Mouse (Mus musculus): ENCODE data around the gene Gm11595. TPM values are rescaled to one million over a fixed set of nuclear protein-coding genes. Genes with fewer than 3 reads are reported as not detected.
"Not testable (repeated sequence)": the region's sequence is repeated elsewhere in the genome, so short reads cannot be mapped to it uniquely, and the experiment has no call there.

The Gm11595 gene
- total RNA-seq (2015; ENCODE audit: low replicate concordance) = not detected in 2 replicates
- total RNA-seq (2017; ENCODE audit: low replicate concordance) = not detected in 2 replicates

- ATAC-seq (replicated peaks; ENCODE audit: low FRiP score, poor library complexity, severe bottlenecking) = not testable (repeated sequence)
Observed at GRCm38 (mm10) chr11:99772813-99773212, at the start of gene Gm11595. Gene Gm11595 (minus strand): TSS chr11:99772913.

GRCm38 (mm10) chr11:99815566-99815965, 42.9 kb upstream of the Gm11595 start, which contains the start of gene Gm11564:
Gene Gm11564 (minus strand): TSS chr11:99815666.
- ATAC-seq (replicated peaks; ENCODE audit: low FRiP score, poor library complexity, severe bottlenecking) = not testable (repeated sequence)

- not testable (repeated sequence) for ATAC-seq (replicated peaks; ENCODE audit: low FRiP score, poor library complexity, severe bottlenecking)
Observed at GRCm38 (mm10) chr11:99809792-99810191, 37.1 kb upstream of the Gm11595 start, which contains the start of gene Krtap4-13. Gene Krtap4-13 (minus strand): TSS chr11:99809892.

GRCm38 (mm10) chr11:99804346-99804745, 31.6 kb upstream of the Gm11595 start, which contains the start of gene Gm11554:
Gene Gm11554 (minus strand): TSS chr11:99804446.
- not testable (repeated sequence) for ATAC-seq (replicated peaks; ENCODE audit: low FRiP score, poor library complexity, severe bottlenecking)

- not testable (repeated sequence) for ATAC-seq (replicated peaks; ENCODE audit: low FRiP score, poor library complexity, severe bottlenecking)
Observed at GRCm38 (mm10) chr11:99798832-99799231, 26.1 kb upstream of the Gm11595 start, which contains the start of gene Gm11569. Gene Gm11569 (minus strand): TSS chr11:99798932.

- no peak for ATAC-seq (replicated peaks; ENCODE audit: low FRiP score, poor library complexity, severe bottlenecking)
Observed at GRCm38 (mm10) chr11:99793367-99793766, 20.7 kb upstream of the Gm11595 start, which contains the start of gene Gm11596. Gene Gm11596 (minus strand): TSS chr11:99793467.

- not testable (repeated sequence) for ATAC-seq (replicated peaks; ENCODE audit: low FRiP score, poor library complexity, severe bottlenecking)
Observed at GRCm38 (mm10) chr11:99784900-99785299, 12.2 kb upstream of the Gm11595 start, which contains the start of gene Krtap4-9. Gene Krtap4-9 (plus strand): TSS chr11:99785200.

GRCm38 (mm10) chr11:99780604-99781003, 7.9 kb upstream of the Gm11595 start, which contains the start of gene Krtap4-8:
Gene Krtap4-8 (minus strand): TSS chr11:99780704.
- ATAC-seq (replicated peaks; ENCODE audit: low FRiP score, poor library complexity, severe bottlenecking) = no peak

- ATAC-seq (replicated peaks; ENCODE audit: low FRiP score, poor library complexity, severe bottlenecking) = no peak
Observed at GRCm38 (mm10) chr11:99778401-99778800, 5.7 kb upstream of the Gm11595 start.

- no peak for ATAC-seq (replicated peaks; ENCODE audit: low FRiP score, poor library complexity, severe bottlenecking)
Observed at GRCm38 (mm10) chr11:99768410-99768809, 4.3 kb downstream of the Gm11595 start.

- ATAC-seq (replicated peaks; ENCODE audit: low FRiP score, poor library complexity, severe bottlenecking) = no peak
Observed at GRCm38 (mm10) chr11:99758877-99759276, 13.8 kb downstream of the Gm11595 start.

GRCm38 (mm10) chr11:99743985-99744384, 28.7 kb downstream of the Gm11595 start:
- ATAC-seq (replicated peaks; ENCODE audit: low FRiP score, poor library complexity, severe bottlenecking) = no peak

- ATAC-seq (replicated peaks; ENCODE audit: low FRiP score, poor library complexity, severe bottlenecking) = no peak
Observed at GRCm38 (mm10) chr11:99734190-99734589, 38.5 kb downstream of the Gm11595 start, which contains the start of gene Gm14180. Gene Gm14180 (minus strand): TSS chr11:99734290.

- ATAC-seq (replicated peaks; ENCODE audit: low FRiP score, poor library complexity, severe bottlenecking) = no peak
Observed at GRCm38 (mm10) chr11:99724061-99724460, 48.7 kb downstream of the Gm11595 start.

Other genes starting within 250 kb of the Gm11595 start
Only the 30 nearest of the 42 such genes appear.
- gene Krtap9-3, start 174.8 kb downstream of the Gm11595 start, total RNA-seq (2015; ENCODE audit: low replicate concordance) = not detected in 2 replicates
- gene Krtap9-3, start 174.8 kb downstream of the Gm11595 start, total RNA-seq (2017; ENCODE audit: low replicate concordance) = not detected in 2 replicates
- not detected in 2 replicates for gene Gm11938, start 169.6 kb downstream of the Gm11595 start, total RNA-seq (2015; ENCODE audit: low replicate concordance)
- gene Gm11938, start 169.6 kb downstream of the Gm11595 start, total RNA-seq (2017; ENCODE audit: low replicate concordance) = not detected in 2 replicates
- not detected in 2 replicates for gene Gm11937, start 162.7 kb downstream of the Gm11595 start, total RNA-seq (2015; ENCODE audit: low replicate concordance)
- not detected in 2 replicates for gene Gm11937, start 162.7 kb downstream of the Gm11595 start, total RNA-seq (2017; ENCODE audit: low replicate concordance)
- not detected in 2 replicates for gene Krtap2-4, start 158.1 kb downstream of the Gm11595 start, total RNA-seq (2015; ENCODE audit: low replicate concordance)
- not detected in 2 replicates for gene Krtap2-4, start 158.1 kb downstream of the Gm11595 start, total RNA-seq (2017; ENCODE audit: low replicate concordance)
- not detected in 2 replicates for gene Gm11562, start 152.5 kb downstream of the Gm11595 start, total RNA-seq (2015; ENCODE audit: low replicate concordance)
- gene Gm11562, start 152.5 kb downstream of the Gm11595 start, total RNA-seq (2017; ENCODE audit: low replicate concordance) = not detected in 2 replicates
- gene Krtap4-1, start 144.7 kb downstream of the Gm11595 start, total RNA-seq (2015; ENCODE audit: low replicate concordance) = not detected in 2 replicates
- not detected in 2 replicates for gene Krtap4-1, start 144.7 kb downstream of the Gm11595 start, total RNA-seq (2017; ENCODE audit: low replicate concordance)
- gene Krtap4-2, start 137.8 kb downstream of the Gm11595 start, total RNA-seq (2015; ENCODE audit: low replicate concordance) = not detected in 2 replicates
- not detected in 2 replicates for gene Krtap4-2, start 137.8 kb downstream of the Gm11595 start, total RNA-seq (2017; ENCODE audit: low replicate concordance)
- not detected in 2 replicates for gene Krtap4-7, start 128.8 kb downstream of the Gm11595 start, total RNA-seq (2015; ENCODE audit: low replicate concordance)
- gene Krtap4-7, start 128.8 kb downstream of the Gm11595 start, total RNA-seq (2017; ENCODE audit: low replicate concordance) = not detected in 2 replicates
- not detected in 2 replicates for gene Gm11555, start 122.7 kb downstream of the Gm11595 start, total RNA-seq (2015; ENCODE audit: low replicate concordance)
- not detected in 2 replicates for gene Gm11555, start 122.7 kb downstream of the Gm11595 start, total RNA-seq (2017; ENCODE audit: low replicate concordance)
- not detected in 2 replicates for gene Gm11563, start 114.0 kb downstream of the Gm11595 start, total RNA-seq (2015; ENCODE audit: low replicate concordance)
- not detected in 2 replicates for gene Gm11563, start 114.0 kb downstream of the Gm11595 start, total RNA-seq (2017; ENCODE audit: low replicate concordance)
- not detected in 2 replicates for gene Krtap4-6, start 107.0 kb downstream of the Gm11595 start, total RNA-seq (2015; ENCODE audit: low replicate concordance)
- gene Krtap4-6, start 107.0 kb downstream of the Gm11595 start, total RNA-seq (2017; ENCODE audit: low replicate concordance) = not detected in 2 replicates
- gene Gm14190, start 82.2 kb downstream of the Gm11595 start, total RNA-seq (2015; ENCODE audit: low replicate concordance) = not detected in 2 replicates
- gene Gm14190, start 82.2 kb downstream of the Gm11595 start, total RNA-seq (2017; ENCODE audit: low replicate concordance) = not detected in 2 replicates
- not detected in 2 replicates for gene Gm14180, start 38.6 kb downstream of the Gm11595 start, total RNA-seq (2015; ENCODE audit: low replicate concordance)
- not detected in 2 replicates for gene Gm14180, start 38.6 kb downstream of the Gm11595 start, total RNA-seq (2017; ENCODE audit: low replicate concordance)
- not detected in 2 replicates for gene Krtap4-8, start 7.8 kb upstream of the Gm11595 start, total RNA-seq (2015; ENCODE audit: low replicate concordance)
- not detected in 2 replicates for gene Krtap4-8, start 7.8 kb upstream of the Gm11595 start, total RNA-seq (2017; ENCODE audit: low replicate concordance)
- gene Krtap4-9, start 12.3 kb upstream of the Gm11595 start, total RNA-seq (2015; ENCODE audit: low replicate concordance) = not detected in 2 replicates
- not detected in 2 replicates for gene Krtap4-9, start 12.3 kb upstream of the Gm11595 start, total RNA-seq (2017; ENCODE audit: low replicate concordance)
- not detected in 2 replicates for gene Gm11596, start 20.6 kb upstream of the Gm11595 start, total RNA-seq (2015; ENCODE audit: low replicate concordance)
- not detected in 2 replicates for gene Gm11596, start 20.6 kb upstream of the Gm11595 start, total RNA-seq (2017; ENCODE audit: low replicate concordance)
- not detected in 2 replicates for gene Gm11569, start 26.0 kb upstream of the Gm11595 start, total RNA-seq (2015; ENCODE audit: low replicate concordance)
- gene Gm11569, start 26.0 kb upstream of the Gm11595 start, total RNA-seq (2017; ENCODE audit: low replicate concordance) = not detected in 2 replicates
- not detected in 2 replicates for gene Gm11554, start 31.5 kb upstream of the Gm11595 start, total RNA-seq (2015; ENCODE audit: low replicate concordance)
- gene Gm11554, start 31.5 kb upstream of the Gm11595 start, total RNA-seq (2017; ENCODE audit: low replicate concordance) = not detected in 2 replicates
- gene Krtap4-13, start 37.0 kb upstream of the Gm11595 start, total RNA-seq (2015; ENCODE audit: low replicate concordance) = not detected in 2 replicates
- not detected in 2 replicates for gene Krtap4-13, start 37.0 kb upstream of the Gm11595 start, total RNA-seq (2017; ENCODE audit: low replicate concordance)
- gene Gm11564, start 42.8 kb upstream of the Gm11595 start, total RNA-seq (2015; ENCODE audit: low replicate concordance) = not detected in 2 replicates
- not detected in 2 replicates for gene Gm11564, start 42.8 kb upstream of the Gm11595 start, total RNA-seq (2017; ENCODE audit: low replicate concordance)
- not detected in 2 replicates for gene 2300003K06Rik, start 65.2 kb upstream of the Gm11595 start, total RNA-seq (2015; ENCODE audit: low replicate concordance)
- gene 2300003K06Rik, start 65.2 kb upstream of the Gm11595 start, total RNA-seq (2017; ENCODE audit: low replicate concordance) = not detected in 2 replicates
- not detected in 2 replicates for gene Krtap4-16, start 78.7 kb upstream of the Gm11595 start, total RNA-seq (2015; ENCODE audit: low replicate concordance)
- not detected in 2 replicates for gene Krtap4-16, start 78.7 kb upstream of the Gm11595 start, total RNA-seq (2017; ENCODE audit: low replicate concordance)
- gene Gm11568, start 85.0 kb upstream of the Gm11595 start, total RNA-seq (2015; ENCODE audit: low replicate concordance) = not detected in 2 replicates
- not detected in 2 replicates for gene Gm11568, start 85.0 kb upstream of the Gm11595 start, total RNA-seq (2017; ENCODE audit: low replicate concordance)
- gene Gm11559, start 91.6 kb upstream of the Gm11595 start, total RNA-seq (2015; ENCODE audit: low replicate concordance) = not detected in 2 replicates
- gene Gm11559, start 91.6 kb upstream of the Gm11595 start, total RNA-seq (2017; ENCODE audit: low replicate concordance) = not detected in 2 replicates
- gene Krtap9-1, start 100.5 kb upstream of the Gm11595 start, total RNA-seq (2015; ENCODE audit: low replicate concordance) = not detected in 2 replicates
- gene Krtap9-1, start 100.5 kb upstream of the Gm11595 start, total RNA-seq (2017; ENCODE audit: low replicate concordance) = not detected in 2 replicates
- not detected in 2 replicates for gene Gm11567, start 106.3 kb upstream of the Gm11595 start, total RNA-seq (2015; ENCODE audit: low replicate concordance)
- gene Gm11567, start 106.3 kb upstream of the Gm11595 start, total RNA-seq (2017; ENCODE audit: low replicate concordance) = not detected in 2 replicates
- not detected in 2 replicates for gene Krtap31-1, start 135.0 kb upstream of the Gm11595 start, total RNA-seq (2015; ENCODE audit: low replicate concordance)
- not detected in 2 replicates for gene Krtap31-1, start 135.0 kb upstream of the Gm11595 start, total RNA-seq (2017; ENCODE audit: low replicate concordance)
- not detected in 2 replicates for gene Gm11565, start 141.8 kb upstream of the Gm11595 start, total RNA-seq (2015; ENCODE audit: low replicate concordance)
- gene Gm11565, start 141.8 kb upstream of the Gm11595 start, total RNA-seq (2017; ENCODE audit: low replicate concordance) = not detected in 2 replicates
- gene Krtap31-2, start 163.4 kb upstream of the Gm11595 start, total RNA-seq (2015; ENCODE audit: low replicate concordance) = not detected in 2 replicates
- not detected in 2 replicates for gene Krtap31-2, start 163.4 kb upstream of the Gm11595 start, total RNA-seq (2017; ENCODE audit: low replicate concordance)
- gene Krtap9-5, start 175.6 kb upstream of the Gm11595 start, total RNA-seq (2015; ENCODE audit: low replicate concordance) = not detected in 2 replicates
- not detected in 2 replicates for gene Krtap9-5, start 175.6 kb upstream of the Gm11595 start, total RNA-seq (2017; ENCODE audit: low replicate concordance)

All from erythroid progenitor cell, adult 5-6 weeks (primary cell).